Mouse (Mus musculus): ENCODE results near the gene Immt. TPM values are rescaled to one million over a fixed set of nuclear protein-coding genes. Genes with fewer than 3 reads are reported as not detected.
"Not testable (repeated sequence)": the region's sequence is repeated elsewhere in the genome, so short reads cannot be mapped to it uniquely, and the experiment has no call there.

The Immt gene
- polyA plus RNA-seq, 1 experiment from 2014 or later, result 271 TPM

GRCm38 (mm10) chr6:71819764-71820292, 11.3 kb upstream of the Immt start:
- Histone ChIP-seq H3K4me3 (no peak overlapping the region), H3K36me3 (peaks cover 41% of the 10 kb centered on the region), H3K27me3 (ENCODE audit: insufficient read depth, poor library complexity, severe bottlenecking) (no peaks in the 10 kb centered on the region), H3K4me1 (peaks cover 8% of the 10 kb centered on the region; the same call in 1 of the 2 replicates), H3K27ac (no peak overlapping the region), H3K9me3 (no peaks in the 10 kb centered on the region)
- WGBS, result 86% methylated on average over 5 of the region's 5 CpGs
- DNase-seq (ENCODE audit: low spot score), result no peak

- Histone ChIP-seq H3K4me3 (peak overlapping the region; percentile 75), H3K36me3 (peaks cover 9% of the 10 kb centered on the region), H3K4me1 (peaks cover 8% of the 10 kb centered on the region; the same call in 1 of the 2 replicates), H3K9me3 (no peaks in the 10 kb centered on the region), H3K27me3 (ENCODE audit: insufficient read depth, poor library complexity, severe bottlenecking) (no peaks in the 10 kb centered on the region), H3K27ac (peak overlapping the region; percentile 87)
- 1% methylated on average over 7 of the region's 7 CpGs for WGBS
- DNase-seq (ENCODE audit: low spot score), result no peak
These were observed 8.0 kb upstream of the Immt start for GRCm38 (mm10) chr6:71823085-71823484.

GRCm38 (mm10) chr6:71823488-71823887, 7.6 kb upstream of the Immt start:
- Histone ChIP-seq H3K4me1 (peaks cover 8% of the 10 kb centered on the region; the same call in 1 of the 2 replicates), H3K4me3 (peak overlapping the region; percentile 75), H3K36me3 (peaks cover 5% of the 10 kb centered on the region), H3K27ac (peak overlapping the region; percentile 87), H3K9me3 (no peaks in the 10 kb centered on the region), H3K27me3 (ENCODE audit: insufficient read depth, poor library complexity, severe bottlenecking) (no peaks in the 10 kb centered on the region)
- WGBS, result 0% methylated on average over 19 of the region's 19 CpGs
- DNase-seq (ENCODE audit: low spot score), result peak; percentile 96

GRCm38 (mm10) chr6:71823961-71824360, 7.2 kb upstream of the Immt start:
- no peak for DNase-seq (ENCODE audit: low spot score)
- H3K27me3 ChIP-seq (ENCODE audit: insufficient read depth, poor library complexity, severe bottlenecking), result no peaks in the 10 kb centered on the region
- H3K9me3 ChIP-seq, result no peaks in the 10 kb centered on the region
- peak overlapping the region; percentile 87 for H3K27ac ChIP-seq
- WGBS, result 34% methylated on average over 3 of the region's 3 CpGs
- 0 out of 2 replicates have a peak, but pooled peaks cover 2% of the 10 kb centered on the region for H3K36me3 ChIP-seq
- H3K4me3 ChIP-seq, result peak overlapping the region; percentile 75
- peaks cover 8% of the 10 kb centered on the region; the same call in 1 of the 2 replicates for H3K4me1 ChIP-seq

- 35% methylated on average over 1 of the region's 1 CpGs for WGBS
- Histone ChIP-seq H3K9me3 (no peaks in the 10 kb centered on the region), H3K4me1 (peaks cover 7% of the 10 kb centered on the region; the same call in 1 of the 2 replicates), H3K4me3 (no peak within 1 kb of the TSS), H3K27me3 (ENCODE audit: insufficient read depth, poor library complexity, severe bottlenecking) (no peaks in the 10 kb centered on the region), H3K36me3 (no peaks in the 10 kb centered on the region), H3K27ac (no peak within 1 kb of the TSS)
- no peak for DNase-seq (ENCODE audit: low spot score)
These were observed 4.3 kb upstream of the Immt start, which contains the start of gene Mrpl35 for GRCm38 (mm10) chr6:71826869-71827268. Gene Mrpl35 (minus strand): TSS chr6:71826969.

GRCm38 (mm10) chr6:71829768-71830167, 1.4 kb upstream of the Immt start:
- Histone ChIP-seq H3K27ac (no peak overlapping the region), H3K27me3 (ENCODE audit: insufficient read depth, poor library complexity, severe bottlenecking) (no peaks in the 10 kb centered on the region), H3K9me3 (no peaks in the 10 kb centered on the region), H3K4me3 (no peak overlapping the region), H3K36me3 (peaks cover 10% of the 10 kb centered on the region), H3K4me1 (peaks cover 8% of the 10 kb centered on the region)
- 81% methylated on average over 9 of the region's 9 CpGs for WGBS
- no peak for DNase-seq (ENCODE audit: low spot score)

GRCm38 (mm10) chr6:71831581-71831960, 440 bp downstream of the Immt start:
- Histone ChIP-seq H3K9me3 (no peaks in the 10 kb centered on the region), H3K4me3 (peak overlapping the region; percentile 83), H3K27ac (peak overlapping the region; percentile 93), H3K27me3 (ENCODE audit: insufficient read depth, poor library complexity, severe bottlenecking) (no peaks in the 10 kb centered on the region), H3K4me1 (peaks cover 8% of the 10 kb centered on the region), H3K36me3 (peaks cover 26% of the 10 kb centered on the region)
- peak; percentile 99 for DNase-seq (ENCODE audit: low spot score)
- under 1% methylated on average over 21 of the region's 21 CpGs for WGBS

- no peak overlapping the region for H3K4me3 ChIP-seq
- WGBS, result 61% methylated on average over 2 of the region's 2 CpGs
- H3K9me3 ChIP-seq, result no peaks in the 10 kb centered on the region
- no peak for DNase-seq (ENCODE audit: low spot score)
- peaks cover 30% of the 10 kb centered on the region for H3K36me3 ChIP-seq
- H3K27me3 ChIP-seq (ENCODE audit: insufficient read depth, poor library complexity, severe bottlenecking), result no peaks in the 10 kb centered on the region
- peaks cover 8% of the 10 kb centered on the region for H3K4me1 ChIP-seq
- H3K27ac ChIP-seq, result no peak overlapping the region
These were observed 5.7 kb downstream of the Immt start for GRCm38 (mm10) chr6:71836811-71837210.

- H3K36me3 ChIP-seq, result peaks cover 24% of the 10 kb centered on the region
- no peaks in the 10 kb centered on the region for H3K27me3 ChIP-seq (ENCODE audit: insufficient read depth, poor library complexity, severe bottlenecking)
- DNase-seq (ENCODE audit: low spot score), result no peak
- no peak overlapping the region for H3K4me3 ChIP-seq
- H3K4me1 ChIP-seq, result no peaks in the 10 kb centered on the region
- no peaks in the 10 kb centered on the region for H3K9me3 ChIP-seq
- no peak overlapping the region for H3K27ac ChIP-seq
These were observed 8.7 kb downstream of the Immt start for GRCm38 (mm10) chr6:71839815-71840214.

GRCm38 (mm10) chr6:71840597-71841290, 9.6 kb downstream of the Immt start:
- WGBS, result 93% methylated on average over 1 of the region's 1 CpGs
- Histone ChIP-seq H3K36me3 (peaks cover 25% of the 10 kb centered on the region), H3K9me3 (no peaks in the 10 kb centered on the region), H3K4me3 (no peak overlapping the region), H3K27me3 (ENCODE audit: insufficient read depth, poor library complexity, severe bottlenecking) (no peaks in the 10 kb centered on the region), H3K27ac (no peak overlapping the region), H3K4me1 (no peaks in the 10 kb centered on the region)
- DNase-seq (ENCODE audit: low spot score), result no peak

GRCm38 (mm10) chr6:71846906-71847305, 15.8 kb downstream of the Immt start:
- not testable (repeated sequence) for DNase-seq (ENCODE audit: low spot score); H3K27ac ChIP-seq; H3K9me3 ChIP-seq; H3K27me3 ChIP-seq (ENCODE audit: insufficient read depth, poor library complexity, severe bottlenecking); H3K4me3 ChIP-seq; H3K4me1 ChIP-seq
- WGBS, result 95% methylated on average over 6 of the region's 6 CpGs
- peaks cover 57% of the 10 kb centered on the region for H3K36me3 ChIP-seq

- Histone ChIP-seq H3K27ac (no peak overlapping the region), H3K9me3 (no peaks in the 10 kb centered on the region), H3K4me1 (no peaks in the 10 kb centered on the region), H3K36me3 (peaks cover 86% of the 10 kb centered on the region), H3K4me3 (no peak overlapping the region), H3K27me3 (ENCODE audit: insufficient read depth, poor library complexity, severe bottlenecking) (no peaks in the 10 kb centered on the region)
- 93% methylated on average over 2 of the region's 2 CpGs for WGBS
- no peak for DNase-seq (ENCODE audit: low spot score)
These were observed 36.6 kb downstream of the Immt start for GRCm38 (mm10) chr6:71867751-71868150.

- no peak overlapping the region for H3K27ac ChIP-seq
- H3K36me3 ChIP-seq, result peaks cover 86% of the 10 kb centered on the region
- no peaks in the 10 kb centered on the region for H3K9me3 ChIP-seq
- no peaks in the 10 kb centered on the region for H3K4me1 ChIP-seq
- no peak for DNase-seq (ENCODE audit: low spot score)
- WGBS, result 79% methylated on average over 1 of the region's 1 CpGs
- H3K4me3 ChIP-seq, result no peak overlapping the region
- H3K27me3 ChIP-seq (ENCODE audit: insufficient read depth, poor library complexity, severe bottlenecking), result no peaks in the 10 kb centered on the region
These were observed 37.7 kb downstream of the Immt start for GRCm38 (mm10) chr6:71868809-71869208.

Data from heart, embryonic 10.5 days (tissue).